Mouse (Mus musculus) ES-E14 (cell line): ENCODE results near the gene Foxp1. TPM values are rescaled to one million over a fixed set of nuclear protein-coding genes. Genes with fewer than 3 reads are reported as not detected.

Experiments
- DNase-seq: peaks from one replicate; pipeline ENCODE4 v3.0.0-alpha.2; 2013; ENCODE audit warnings: low read depth, low spot score
- H3K27ac ChIP-seq: 2 replicates; pipeline ENCODE4 v1.5.1; 2012; ENCODE audit warnings: low read depth, mild to moderate bottlenecking, low read length, moderate library complexity, mixed read lengths; ENCODE audit not compliant: poor library complexity, insufficient read depth, severe bottlenecking
- H3K36me3 ChIP-seq: 2 replicates; pipeline ENCODE4 v1.6.1; 2012; ENCODE audit warnings: mild to moderate bottlenecking, low read length, moderate library complexity, mixed read lengths; ENCODE audit not compliant: control insufficient read depth, poor library complexity, insufficient read depth, severe bottlenecking
- H3K4me1 ChIP-seq, 2 experiments: fragments of 150-350 bp in 1 of 2; sonication (generic) in 1 of 2; 2 replicates each; pipeline ENCODE4 v1.6.1; 2012; ENCODE audit warnings: low read length in 2 of 2, mild to moderate bottlenecking in 1 of 2, mixed read lengths in 1 of 2; ENCODE audit not compliant: control insufficient read depth in 2 of 2, insufficient read depth in 2 of 2, poor library complexity in 1 of 2
- H3K4me3 ChIP-seq, 2 experiments: fragments of 150-350 bp in 1 of 2; sonication (generic) in 1 of 2; 2 replicates each; pipeline ENCODE4 v1.5.1; 2012; ENCODE audit warnings: low read length in 2 of 2, low read depth in 1 of 2, mild to moderate bottlenecking in 1 of 2, mixed read lengths in 1 of 2; ENCODE audit not compliant: insufficient read depth in 1 of 2, poor library complexity in 1 of 2, severe bottlenecking in 1 of 2
- H3K9ac ChIP-seq: 2 replicates; pipeline ENCODE4 v1.6.1; 2012; ENCODE audit warnings: low read depth, mild to moderate bottlenecking, low read length, mixed read lengths; ENCODE audit not compliant: poor library complexity, insufficient read depth, severe bottlenecking
- H3K9me3 ChIP-seq: fragments of 150-350 bp; sonication (generic); 2 replicates; pipeline ENCODE4 v1.6.1; 2012; ENCODE audit warnings: low read depth, mild to moderate bottlenecking, low read length; ENCODE audit not compliant: control insufficient read depth, insufficient read depth
- CHD2 ChIP-seq: IDR thresholded peaks from 2 replicates; pipeline ENCODE4 v1.6.1; 2014; ENCODE audit warnings: mild to moderate bottlenecking, low read depth, low read length, inconsistent platforms
- HCFC1 ChIP-seq: IDR thresholded peaks from 2 replicates; pipeline ENCODE4 v1.6.1; 2012; ENCODE audit warnings: low read length, inconsistent platforms, borderline replicate concordance; ENCODE audit not compliant: insufficient read depth
- MAFK ChIP-seq: IDR thresholded peaks from 2 replicates; pipeline ENCODE4 v1.6.1; 2014; ENCODE audit warnings: mild to moderate bottlenecking, low read depth, low read length, inconsistent platforms; ENCODE audit not compliant: insufficient read depth
- ZC3H11A ChIP-seq: IDR thresholded peaks from 2 replicates; pipeline ENCODE4 v1.6.1; 2012; ENCODE audit warnings: low read depth, mild to moderate bottlenecking, inconsistent platforms, low read length, borderline replicate concordance
- ZNF384 ChIP-seq: IDR thresholded peaks from 2 replicates; pipeline ENCODE4 v1.6.1; 2012; ENCODE audit warnings: low read depth, low read length, inconsistent platforms
- in situ Hi-C, 2 experiments: fragments of 600-800 bp; cut with MboI; formaldehyde crosslinking; loops; one replicate each; pipeline ENCODE4 v1.15.1; 2025; ENCODE audit warnings: low sequenced_read_pairs in 2 of 2, inconsistent platforms in 1 of 2; ENCODE audit not compliant: unreplicated experiment in 2 of 2
- total RNA-seq: library from RNA; depleted of rRNA; stranded (reverse); fragments of 300-350 nt; gene quantifications from 2 replicates; pipeline ENCODE4 v1.2.3, GENCODE M21; 2012

Gene Foxp1
- total RNA-seq, 1 experiment = 70.0 TPM

DNA sequence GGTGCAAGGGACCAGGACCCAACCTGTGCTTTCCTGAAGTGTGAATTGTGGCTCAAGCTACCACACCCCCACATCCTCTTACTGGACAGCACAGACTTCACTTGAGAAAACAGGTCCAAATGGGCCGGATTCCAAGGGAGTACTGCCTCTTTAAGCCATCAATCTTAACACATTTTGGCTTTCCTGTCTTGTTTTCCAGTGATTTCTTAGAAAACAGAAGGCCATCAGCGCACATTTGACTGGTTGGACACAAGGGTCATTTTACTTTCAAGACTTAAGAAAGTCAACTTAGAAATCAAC, 258.7 kb downstream of the Foxp1 start:
- in situ Hi-C loops = no loop called here
- Histone ChIP-seq H3K4me1 (peaks cover 7 to 10% of the 10 kb centered on the region in 2 experiments; a peak in 1 of 4 replicates), H3K27ac (no peak overlapping the region), H3K9ac (no peak overlapping the region), H3K36me3 (no peaks in the 10 kb centered on the region), H3K9me3 (no peaks in the 10 kb centered on the region), H3K4me3 (no peak overlapping the region)
- TF ChIP-seq HCFC1 (no peak), MAFK (no peak), ZNF384 (no peak), ZC3H11A (no peak), CHD2 (no peak)
- no peak for DNase-seq

DNA sequence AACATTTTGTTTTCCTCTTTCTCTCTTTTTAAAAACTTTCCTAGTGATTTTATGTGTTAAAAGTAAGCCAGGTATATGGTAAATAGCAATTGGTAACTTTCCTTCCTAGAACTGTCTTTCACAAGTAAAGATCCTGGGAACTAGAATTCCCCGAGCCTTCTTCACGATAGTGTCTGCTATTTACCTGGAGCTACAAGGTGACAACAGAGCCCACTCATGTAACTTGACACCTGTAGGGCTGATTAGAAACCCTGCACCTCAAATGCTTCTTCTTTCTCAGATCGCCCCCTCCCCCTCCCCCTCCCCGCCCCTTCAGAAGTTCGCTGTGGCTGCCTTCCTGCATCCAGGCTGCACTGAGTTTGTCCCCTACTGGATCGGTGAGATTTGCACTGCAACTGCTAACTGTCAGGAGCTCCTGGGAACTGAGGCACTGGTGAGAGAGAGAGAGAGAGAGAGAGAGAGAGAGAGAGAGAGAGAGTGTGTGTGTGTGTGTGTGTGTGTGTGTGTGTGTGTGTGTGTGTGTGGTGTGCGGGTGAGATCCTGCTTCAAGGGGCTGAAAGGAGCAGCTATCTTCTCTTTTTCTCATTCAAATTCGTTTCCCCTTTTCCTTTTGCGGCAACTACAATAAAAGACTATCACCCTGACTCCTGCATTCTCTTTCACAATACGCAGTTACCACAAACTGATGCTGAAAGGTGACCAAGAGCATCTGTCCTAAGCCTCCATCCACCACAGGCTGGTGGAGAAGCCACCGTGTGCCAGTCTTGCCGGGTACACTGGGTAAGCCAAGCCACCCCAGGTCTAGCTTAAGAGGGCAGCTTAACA, 259.2 kb downstream of the Foxp1 start:
- Histone ChIP-seq H3K36me3 (no peaks in the 10 kb centered on the region), H3K4me1 (peaks cover 7 to 10% of the 10 kb centered on the region in 2 experiments; a peak in 1 of 4 replicates), H3K9me3 (no peaks in the 10 kb centered on the region), H3K27ac (no peak overlapping the region), H3K9ac (no peak overlapping the region), H3K4me3 (no peak overlapping the region)
- DNase-seq = no peak
- in situ Hi-C loops = no loop called here
- TF ChIP-seq ZNF384 = no peak
- no peak for TF ChIP-seq MAFK
- TF ChIP-seq ZC3H11A = no peak
- no peak for TF ChIP-seq HCFC1
- no peak for TF ChIP-seq CHD2

DNA sequence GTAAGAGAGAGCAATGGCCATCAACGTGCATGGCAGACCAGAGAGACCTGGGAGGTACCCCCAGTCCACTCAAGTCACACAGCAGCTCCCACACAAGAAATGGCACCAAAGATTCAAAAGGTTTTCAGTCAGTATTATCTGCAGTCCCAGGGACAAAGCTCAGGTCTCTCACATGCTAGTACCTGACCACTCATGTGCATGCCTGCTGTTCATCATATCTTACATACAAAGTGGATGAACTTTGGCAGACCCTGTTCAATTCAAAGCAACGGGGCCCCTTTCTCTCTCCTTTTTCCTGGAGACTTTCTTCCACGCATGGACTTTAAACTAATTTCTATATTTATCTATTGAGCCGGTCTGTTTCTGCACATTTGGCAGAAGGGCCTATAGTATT, 260.8 kb downstream of the Foxp1 start:
- in situ Hi-C loops = no loop called here

DNA sequence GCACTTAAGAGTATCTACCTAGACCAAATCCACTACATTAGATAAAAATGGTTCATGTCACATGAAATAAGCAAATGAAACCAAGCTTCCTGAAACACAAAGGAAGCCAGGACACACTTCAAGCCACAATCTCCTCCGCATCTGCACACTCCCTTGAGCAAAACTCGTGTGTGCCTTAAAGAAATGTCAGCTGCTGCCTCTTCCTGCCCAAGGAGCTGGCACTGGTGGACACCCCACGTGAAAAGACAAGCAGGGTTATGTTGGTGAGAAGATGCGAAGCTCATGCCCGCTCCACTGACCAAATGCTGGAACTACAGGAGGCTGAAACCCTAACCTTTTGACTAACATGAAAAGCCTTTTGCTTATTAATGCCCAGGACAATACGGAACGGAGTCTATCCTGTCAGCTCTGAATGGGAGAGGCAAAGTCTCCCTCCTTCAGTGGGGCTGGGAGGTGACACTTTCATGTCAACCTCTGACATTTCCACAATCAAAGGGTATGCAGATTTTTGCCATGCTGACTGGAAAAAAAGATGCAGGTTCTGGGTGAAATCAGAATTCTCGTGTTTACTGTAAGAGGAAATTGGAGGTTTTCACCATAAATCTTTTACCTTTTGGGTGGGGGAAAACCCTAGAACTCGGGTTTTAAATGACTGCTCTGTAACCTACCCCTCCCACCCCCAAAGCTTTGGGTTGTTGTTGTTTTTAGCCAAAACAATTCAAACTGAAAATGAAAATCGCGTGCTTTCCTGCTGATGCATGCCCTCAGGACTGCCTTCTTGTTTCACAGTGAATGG, 261.4 kb downstream of the Foxp1 start:
- no peak for DNase-seq
- in situ Hi-C loops = no loop called here
- H3K36me3 ChIP-seq = no peaks in the 10 kb centered on the region
- no peaks in the 10 kb centered on the region for H3K9me3 ChIP-seq
- H3K9ac ChIP-seq = no peak overlapping the region
- H3K27ac ChIP-seq = no peak overlapping the region
- TF ChIP-seq CHD2 = no peak
- TF ChIP-seq MAFK = no peak
- no peak for TF ChIP-seq HCFC1
- TF ChIP-seq ZNF384 = no peak
- no peak for TF ChIP-seq ZC3H11A
- peaks cover 7 to 9% of the 10 kb centered on the region in 2 experiments; a peak in 1 of 4 replicates for H3K4me1 ChIP-seq
- no peak overlapping the region for H3K4me3 ChIP-seq

More for the DNA sequence above, 260.8 kb downstream of the Foxp1 start:
- TF ChIP-seq MAFK = no peak
- no peak for TF ChIP-seq ZNF384
- no peak for TF ChIP-seq HCFC1
- TF ChIP-seq CHD2 = no peak
- no peak for TF ChIP-seq ZC3H11A
- no peaks in the 10 kb centered on the region for H3K36me3 ChIP-seq
- no peak overlapping the region for H3K27ac ChIP-seq
- H3K9ac ChIP-seq = no peak overlapping the region
- H3K4me3 ChIP-seq = no peak overlapping the region
- H3K4me1 ChIP-seq = peaks cover 7 to 10% of the 10 kb centered on the region in 2 experiments; a peak in 1 of 4 replicates
- no peaks in the 10 kb centered on the region for H3K9me3 ChIP-seq
- no peak for DNase-seq
